Mouse (Mus musculus): Measurements from ENCODE around the gene Ugt2b36. TPM values are rescaled to one million over a fixed set of nuclear protein-coding genes. Genes with fewer than 3 reads are reported as not detected.
"Not testable (repeated sequence)": the region's sequence is repeated elsewhere in the genome, so short reads cannot be mapped to it uniquely, and the experiment has no call there.

Ugt2b36 gene
- not detected in 2 replicates for polyA plus RNA-seq (2012)

DNA sequence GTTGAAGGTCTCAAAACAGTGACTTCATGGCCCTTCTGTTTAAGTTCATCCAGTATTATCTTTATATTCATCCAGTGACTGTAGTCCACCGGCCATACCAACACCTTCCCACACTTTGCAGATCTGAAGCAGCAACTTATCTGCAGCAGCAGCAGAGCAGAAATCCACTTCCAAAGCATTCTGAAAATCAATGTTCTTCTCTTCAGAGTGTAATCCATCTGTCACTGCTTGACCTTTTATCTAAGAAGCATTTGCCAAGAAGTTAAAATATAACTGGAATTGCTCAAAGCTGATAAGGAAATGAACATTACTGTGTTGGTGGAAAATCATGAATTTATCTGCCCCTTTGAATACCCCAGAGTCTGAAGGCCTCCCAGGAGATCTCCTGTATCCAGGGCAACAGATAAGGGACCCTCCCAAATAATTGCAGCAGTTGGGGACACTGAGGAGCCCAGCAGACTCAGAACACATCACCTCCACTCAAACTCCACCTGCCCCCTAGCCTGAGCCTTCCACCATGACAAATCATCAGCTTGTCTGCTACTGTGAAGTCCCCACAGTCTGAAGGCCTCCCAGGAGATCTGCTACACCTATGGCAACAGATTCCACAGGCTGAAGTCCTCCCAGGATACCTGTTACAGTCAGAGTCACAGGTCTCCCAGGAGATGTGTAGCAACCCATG is at the start of gene Ugt2b36:
Gene Ugt2b36, minus strand, starts transcription at position 210 of the 682 bp plus-strand sequence.
- no peak for TF ChIP-seq GATA1 (IDR thresholded peaks at IDR 0.05; ENCODE audit: low read length)
- no peaks in the 10 kb centered on the region for H3K4me1 ChIP-seq (ENCODE audit: control insufficient read depth)
- 0 out of 2 replicates have a peak, but pooled peaks cover 3% of the 10 kb centered on the region for H3K9me3 ChIP-seq (ENCODE audit: control insufficient read depth, low read length)
- H3K27me3 ChIP-seq (ENCODE audit: control insufficient read depth), result no peaks in the 10 kb centered on the region
- H3K4me3 ChIP-seq (replicated peaks), result no peak within 1 kb of the TSS
- no peaks in the 10 kb centered on the region for H3K36me3 ChIP-seq (ENCODE audit: control insufficient read depth)

- not testable (repeated sequence) for H3K9me3 ChIP-seq (ENCODE audit: control insufficient read depth, low read length); H3K27me3 ChIP-seq (ENCODE audit: control insufficient read depth); H3K4me3 ChIP-seq (replicated peaks); H3K4me1 ChIP-seq (ENCODE audit: control insufficient read depth); H3K36me3 ChIP-seq (ENCODE audit: control insufficient read depth)
These were observed 47.8 kb upstream of the Ugt2b36 start, which contains the start of gene Ugt2b5 for GRCm38 (mm10) chr5:87140196-87140595. Gene Ugt2b5 (minus strand): TSS chr5:87140318.

DNA sequence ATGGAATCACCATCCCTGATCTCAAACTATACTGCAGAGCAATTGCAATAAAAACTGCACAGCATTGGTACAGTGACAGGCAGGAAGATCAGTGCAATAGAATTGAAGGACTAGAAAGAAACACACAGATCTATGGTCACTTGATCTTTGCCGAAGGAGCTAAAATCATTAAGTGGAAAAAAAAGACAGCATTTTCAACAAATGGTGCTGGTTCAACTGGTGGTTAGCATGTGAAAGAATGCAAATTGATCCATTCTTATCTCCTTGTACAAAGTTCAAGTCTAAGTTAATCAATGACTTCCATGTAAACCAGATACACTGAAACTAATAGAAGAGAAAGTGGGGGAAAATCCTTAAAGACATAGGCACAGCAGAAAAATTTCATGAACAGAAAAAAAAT is 11.3 kb upstream of the Ugt2b36 start:
- H3K9me3 ChIP-seq (ENCODE audit: control insufficient read depth, low read length); H3K36me3 ChIP-seq (ENCODE audit: control insufficient read depth); H3K27me3 ChIP-seq (ENCODE audit: control insufficient read depth); H3K4me3 ChIP-seq (replicated peaks); H3K4me1 ChIP-seq (ENCODE audit: control insufficient read depth): not testable (repeated sequence)

- Histone ChIP-seq H3K4me1 (ENCODE audit: control insufficient read depth) (no peaks in the 10 kb centered on the region), H3K4me3 (replicated peaks) (no peak overlapping the region), H3K27me3 (ENCODE audit: control insufficient read depth) (no peaks in the 10 kb centered on the region), H3K9me3 (ENCODE audit: control insufficient read depth, low read length) (0 out of 2 replicates have a peak, but pooled peaks cover 3% of the 10 kb centered on the region), H3K36me3 (ENCODE audit: control insufficient read depth) (no peaks in the 10 kb centered on the region)
- TF ChIP-seq GATA1 (IDR thresholded peaks at IDR 0.05; ENCODE audit: low read length), result no peak
- no peak for TF ChIP-seq TAL1 (IDR thresholded peaks at IDR 0.05; ENCODE audit: low read length)
These were observed 1.2 kb downstream of the Ugt2b36 start for GRCm38 (mm10) chr5:87091111-87091510.

GRCm38 (mm10) chr5:87089264-87089663 is 3.1 kb downstream of the Ugt2b36 start:
- no peaks in the 10 kb centered on the region for H3K27me3 ChIP-seq (ENCODE audit: control insufficient read depth)
- no peak overlapping the region for H3K4me3 ChIP-seq (replicated peaks)
- no peak for TF ChIP-seq TAL1 (IDR thresholded peaks at IDR 0.05; ENCODE audit: low read length)
- no peak for TF ChIP-seq GATA1 (IDR thresholded peaks at IDR 0.05; ENCODE audit: low read length)
- no peaks in the 10 kb centered on the region for H3K36me3 ChIP-seq (ENCODE audit: control insufficient read depth)
- H3K9me3 ChIP-seq (ENCODE audit: control insufficient read depth, low read length), result 0 out of 2 replicates have a peak, but pooled peaks cover 3% of the 10 kb centered on the region
- no peaks in the 10 kb centered on the region for H3K4me1 ChIP-seq (ENCODE audit: control insufficient read depth)

- Histone ChIP-seq H3K27me3 (ENCODE audit: control insufficient read depth) (no peaks in the 10 kb centered on the region), H3K36me3 (ENCODE audit: control insufficient read depth) (no peaks in the 10 kb centered on the region), H3K4me1 (ENCODE audit: control insufficient read depth) (no peaks in the 10 kb centered on the region), H3K9me3 (ENCODE audit: control insufficient read depth, low read length) (no peaks in the 10 kb centered on the region), H3K4me3 (replicated peaks) (no peak overlapping the region)
- TF ChIP-seq GATA1 (IDR thresholded peaks at IDR 0.05; ENCODE audit: low read length), result no peak
- TF ChIP-seq TAL1 (IDR thresholded peaks at IDR 0.05; ENCODE audit: low read length), result no peak
These were observed 6.1 kb downstream of the Ugt2b36 start for GRCm38 (mm10) chr5:87086269-87086668.

DNA sequence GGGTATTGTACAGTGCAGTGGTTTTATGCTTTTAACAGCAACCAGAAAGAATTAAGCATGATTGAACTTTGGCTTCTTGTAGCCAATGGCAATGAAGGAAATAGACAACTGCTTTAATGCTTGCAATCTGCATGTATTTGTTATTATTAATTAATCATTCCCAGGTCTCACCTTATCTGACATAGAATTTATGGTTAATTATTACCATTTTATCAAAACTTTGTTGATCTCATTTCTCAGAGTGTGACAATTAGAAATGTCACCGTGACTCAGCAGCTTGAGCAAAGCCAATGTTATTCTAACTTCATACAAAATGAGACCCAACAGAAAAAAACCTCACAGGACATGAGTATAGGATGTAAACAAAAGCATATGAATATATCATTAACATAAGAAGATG is 61.7 kb downstream of the Ugt2b36 start:
- Histone ChIP-seq H3K4me3 (replicated peaks) (no peak overlapping the region), H3K4me1 (ENCODE audit: control insufficient read depth) (no peaks in the 10 kb centered on the region), H3K9me3 (ENCODE audit: control insufficient read depth, low read length) (peaks cover 2% of the 10 kb centered on the region; the same call in 1 of the 2 replicates), H3K36me3 (ENCODE audit: control insufficient read depth) (no peaks in the 10 kb centered on the region), H3K27me3 (ENCODE audit: control insufficient read depth) (no peaks in the 10 kb centered on the region)
- TF ChIP-seq TAL1 (IDR thresholded peaks at IDR 0.05; ENCODE audit: low read length), result no peak
- TF ChIP-seq GATA1 (IDR thresholded peaks at IDR 0.05; ENCODE audit: low read length), result no peak

- no peak overlapping the region for H3K4me3 ChIP-seq (replicated peaks)
- TF ChIP-seq TAL1 (IDR thresholded peaks at IDR 0.05; ENCODE audit: low read length) (no peak), GATA1 (IDR thresholded peaks at IDR 0.05; ENCODE audit: low read length) (no peak)
- H3K9me3 ChIP-seq (ENCODE audit: control insufficient read depth, low read length), result peaks cover 2% of the 10 kb centered on the region; the same call in 1 of the 2 replicates
- H3K36me3 ChIP-seq (ENCODE audit: control insufficient read depth), result no peaks in the 10 kb centered on the region
- no peaks in the 10 kb centered on the region for H3K4me1 ChIP-seq (ENCODE audit: control insufficient read depth)
- no peaks in the 10 kb centered on the region for H3K27me3 ChIP-seq (ENCODE audit: control insufficient read depth)
These were observed 65.0 kb downstream of the Ugt2b36 start for GRCm38 (mm10) chr5:87027359-87027758.

Other genes starting within 250 kb of the Ugt2b36 start
- gene Ugt2b34, start 185.6 kb downstream of the Ugt2b36 start, polyA plus RNA-seq (2012), result not detected in 2 replicates
- gene Ugt2b1, start 166.0 kb downstream of the Ugt2b36 start, polyA plus RNA-seq (2012), result not detected in 2 replicates
- 0.01 TPM in 1 of 2 replicates, not detected in the other for gene Ugt2b35, start 91.7 kb downstream of the Ugt2b36 start, polyA plus RNA-seq (2012)
- gene Ugt2b5, start 47.8 kb upstream of the Ugt2b36 start, polyA plus RNA-seq (2012), result not detected in 2 replicates
- gene Ugt2b37, start 162.2 kb upstream of the Ugt2b36 start, polyA plus RNA-seq (2012), result not detected in 2 replicates
- not detected in 2 replicates for gene Ugt2a3, start 244.6 kb upstream of the Ugt2b36 start, polyA plus RNA-seq (2012)